Mouse (Mus musculus): ENCODE measurements around the gene Fpgs. TPM values are rescaled to one million over a fixed set of nuclear protein-coding genes. Genes with fewer than 3 reads are reported as not detected.

Gene Fpgs
- polyA plus RNA-seq, 1 experiment from 2014 or later: 20.3 TPM

DNA sequence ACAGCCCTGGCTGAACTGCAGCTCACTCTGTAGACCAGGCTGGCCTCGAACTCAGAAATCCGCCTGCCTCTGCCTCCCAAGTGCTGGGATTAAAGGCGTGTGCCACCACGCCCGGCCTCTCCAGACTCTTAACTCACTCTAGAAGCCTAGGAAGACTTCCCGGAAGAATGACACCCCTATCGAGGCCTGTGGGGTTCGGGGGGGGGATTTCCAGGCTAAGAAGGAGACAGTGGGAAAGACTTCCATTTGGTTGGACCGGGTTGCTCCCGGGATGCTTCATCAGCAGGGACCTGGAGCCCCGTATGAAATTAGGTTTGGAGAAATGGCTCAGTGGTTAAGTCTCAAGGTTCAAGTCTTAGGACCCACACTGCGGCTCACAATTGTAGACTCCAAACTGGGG lies 9.3 kb downstream of the Fpgs start:
- Histone ChIP-seq H3K27me3 (replicated peaks) (no peaks in the 10 kb centered on the region), H3K36me3 (0 out of 2 replicates have a peak, but pooled peaks cover 3% of the 10 kb centered on the region), H3K4me2 (peak overlapping the region; percentile 90), H3K9me3 (replicated peaks) (no peaks in the 10 kb centered on the region), H3K4me1 (replicated peaks) (peaks cover 14% of the 10 kb centered on the region), H3K9ac (no peak overlapping the region), H3K27ac (ENCODE audit: poor library complexity, severe bottlenecking) (peak overlapping the region; percentile 35; the same call in 1 of the 2 replicates), H3K4me3 (peak overlapping the region; percentile 73)
- 84% methylated on average over 12 of the region's 12 CpGs for WGBS
- ATAC-seq (ENCODE audit: insufficient number of reproducible peaks, low FRiP score): no peak

DNA sequence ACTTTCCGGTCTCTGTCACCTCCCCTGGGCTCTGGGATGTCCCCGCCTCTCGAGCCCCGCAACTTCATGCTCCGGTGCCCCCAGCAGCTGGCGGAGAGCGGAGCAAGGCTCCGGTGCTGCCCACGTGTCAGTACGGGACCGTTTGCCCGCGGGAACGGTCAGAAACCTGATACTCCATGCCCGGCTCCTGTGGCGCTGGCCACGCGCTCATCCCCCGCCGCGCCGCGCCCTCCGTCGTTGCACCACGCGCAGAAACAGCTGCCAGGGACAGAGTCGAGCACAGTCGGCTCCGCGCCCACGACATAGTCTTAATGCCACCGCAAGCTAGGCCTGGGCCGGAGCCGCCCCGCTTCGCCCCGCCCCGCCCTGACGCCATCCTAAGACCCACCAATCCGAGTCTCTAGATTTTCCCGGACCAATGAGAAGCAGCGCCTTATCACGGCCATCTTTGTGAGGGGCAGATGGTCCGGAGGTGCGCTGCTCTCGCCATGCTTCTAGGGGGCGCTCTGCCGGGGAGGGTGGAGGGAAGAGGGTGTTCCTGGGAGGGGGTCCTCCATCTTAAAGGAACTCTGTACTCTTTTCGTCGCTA lies 10.0 kb downstream of the Fpgs start:
- H3K36me3 ChIP-seq: 0 out of 2 replicates have a peak, but pooled peaks cover 3% of the 10 kb centered on the region
- ATAC-seq (ENCODE audit: insufficient number of reproducible peaks, low FRiP score): peak; percentile 98
- H3K4me2 ChIP-seq: peak overlapping the region; percentile 90
- no peaks in the 10 kb centered on the region for H3K9me3 ChIP-seq (replicated peaks)
- under 1% methylated on average over 51 of the region's 51 CpGs for WGBS
- H3K27ac ChIP-seq (ENCODE audit: poor library complexity, severe bottlenecking): peak overlapping the region; percentile 72
- peaks cover 18% of the 10 kb centered on the region for H3K4me1 ChIP-seq (replicated peaks)
- H3K27me3 ChIP-seq (replicated peaks): no peaks in the 10 kb centered on the region
- peak overlapping the region; percentile 94 for H3K9ac ChIP-seq
- peak overlapping the region; percentile 73 for H3K4me3 ChIP-seq

- H3K9me3 ChIP-seq (replicated peaks): no peaks in the 10 kb centered on the region
- no peak overlapping the region for H3K27ac ChIP-seq (ENCODE audit: poor library complexity, severe bottlenecking)
- H3K9ac ChIP-seq: peak overlapping the region; percentile 94
- H3K4me3 ChIP-seq: peak overlapping the region; percentile 73
- H3K4me2 ChIP-seq: peak overlapping the region; percentile 90
- no peak for ATAC-seq (ENCODE audit: insufficient number of reproducible peaks, low FRiP score)
- peaks cover 18% of the 10 kb centered on the region for H3K4me1 ChIP-seq (replicated peaks)
- peaks cover 6% of the 10 kb centered on the region; the same call in 1 of the 2 replicates for H3K36me3 ChIP-seq
- no peaks in the 10 kb centered on the region for H3K27me3 ChIP-seq (replicated peaks)
- 24% methylated on average over 7 of the region's 7 CpGs for WGBS
Measured at GRCm38 (mm10) chr2:32693282-32693681, 10.7 kb downstream of the Fpgs start.

GRCm38 (mm10) chr2:32692496-32692895 lies 11.4 kb downstream of the Fpgs start:
- Histone ChIP-seq H3K4me3 (peak overlapping the region; percentile 73), H3K9ac (peak overlapping the region; percentile 94; the same call in 1 of the 2 replicates), H3K27me3 (replicated peaks) (no peaks in the 10 kb centered on the region), H3K9me3 (replicated peaks) (no peaks in the 10 kb centered on the region), H3K36me3 (peaks cover 14% of the 10 kb centered on the region), H3K4me2 (peak overlapping the region; percentile 90), H3K4me1 (replicated peaks) (peaks cover 18% of the 10 kb centered on the region), H3K27ac (ENCODE audit: poor library complexity, severe bottlenecking) (no peak overlapping the region)
- WGBS: 89% methylated on average over 14 of the region's 14 CpGs
- ATAC-seq (ENCODE audit: insufficient number of reproducible peaks, low FRiP score): no peak

- 83% methylated on average over 11 of the region's 11 CpGs for WGBS
- no peak for ATAC-seq (ENCODE audit: insufficient number of reproducible peaks, low FRiP score)
- Histone ChIP-seq H3K4me1 (replicated peaks) (peaks cover 18% of the 10 kb centered on the region), H3K27ac (ENCODE audit: poor library complexity, severe bottlenecking) (no peak overlapping the region), H3K9ac (no peak overlapping the region), H3K36me3 (peaks cover 29% of the 10 kb centered on the region), H3K9me3 (replicated peaks) (no peaks in the 10 kb centered on the region), H3K4me3 (no peak overlapping the region), H3K4me2 (no peak overlapping the region), H3K27me3 (replicated peaks) (no peaks in the 10 kb centered on the region)
Measured at GRCm38 (mm10) chr2:32691041-32691440, 12.9 kb downstream of the Fpgs start.

- no peak overlapping the region for H3K9ac ChIP-seq
- no peak overlapping the region for H3K4me3 ChIP-seq
- peaks cover 18% of the 10 kb centered on the region for H3K4me1 ChIP-seq (replicated peaks)
- no peak for ATAC-seq (ENCODE audit: insufficient number of reproducible peaks, low FRiP score)
- H3K4me2 ChIP-seq: no peak overlapping the region
- H3K9me3 ChIP-seq (replicated peaks): no peaks in the 10 kb centered on the region
- H3K36me3 ChIP-seq: peaks cover 45% of the 10 kb centered on the region
- WGBS: 20% methylated on average over 5 of the region's 5 CpGs
- no peak overlapping the region for H3K27ac ChIP-seq (ENCODE audit: poor library complexity, severe bottlenecking)
- H3K27me3 ChIP-seq (replicated peaks): no peaks in the 10 kb centered on the region
Measured at GRCm38 (mm10) chr2:32689420-32689819, 14.5 kb downstream of the Fpgs start.

GRCm38 (mm10) chr2:32687562-32687961 lies 16.4 kb downstream of the Fpgs start:
- 92% methylated on average over 8 of the region's 8 CpGs for WGBS
- Histone ChIP-seq H3K4me1 (replicated peaks) (peaks cover 10% of the 10 kb centered on the region), H3K9me3 (replicated peaks) (no peaks in the 10 kb centered on the region), H3K4me3 (no peak overlapping the region), H3K4me2 (no peak overlapping the region), H3K36me3 (peaks cover 63% of the 10 kb centered on the region), H3K9ac (no peak overlapping the region), H3K27ac (ENCODE audit: poor library complexity, severe bottlenecking) (no peak overlapping the region), H3K27me3 (replicated peaks) (no peaks in the 10 kb centered on the region)
- no peak for ATAC-seq (ENCODE audit: insufficient number of reproducible peaks, low FRiP score)

- Histone ChIP-seq H3K27me3 (replicated peaks) (no peaks in the 10 kb centered on the region), H3K4me3 (no peak overlapping the region), H3K9me3 (replicated peaks) (no peaks in the 10 kb centered on the region), H3K27ac (ENCODE audit: poor library complexity, severe bottlenecking) (no peak overlapping the region), H3K4me2 (no peak overlapping the region), H3K4me1 (replicated peaks) (peaks cover 9% of the 10 kb centered on the region; the same call in 1 of the 2 replicates), H3K36me3 (peaks cover 73% of the 10 kb centered on the region), H3K9ac (no peak overlapping the region)
- WGBS: 91% methylated on average over 6 of the region's 6 CpGs
- no peak for ATAC-seq (ENCODE audit: insufficient number of reproducible peaks, low FRiP score)
Measured at GRCm38 (mm10) chr2:32686640-32687039, 17.3 kb downstream of the Fpgs start.

DNA sequence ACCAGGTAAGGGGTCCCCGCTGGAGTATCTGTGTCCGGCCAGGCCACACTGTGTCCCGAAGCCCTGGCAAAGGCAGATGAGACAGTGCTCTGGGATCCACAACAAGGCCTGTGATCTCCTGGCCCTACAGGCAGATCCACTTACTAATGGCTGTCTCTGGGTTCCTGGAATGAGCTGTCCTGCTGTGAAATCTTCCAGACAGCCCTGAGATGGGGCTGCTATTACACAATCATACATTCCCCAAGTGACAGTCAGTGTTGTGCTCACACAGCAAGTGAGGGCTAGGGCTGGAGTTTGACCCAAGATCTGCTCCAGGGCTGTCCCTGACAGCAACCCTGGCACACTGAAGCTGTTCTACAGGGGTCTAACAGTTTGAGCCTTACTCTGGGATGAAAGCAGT lies 18.1 kb downstream of the Fpgs start:
- H3K27ac ChIP-seq (ENCODE audit: poor library complexity, severe bottlenecking): no peak overlapping the region
- peaks cover 81% of the 10 kb centered on the region for H3K36me3 ChIP-seq
- H3K9me3 ChIP-seq (replicated peaks): no peaks in the 10 kb centered on the region
- H3K9ac ChIP-seq: no peak overlapping the region
- no peak overlapping the region for H3K4me3 ChIP-seq
- ATAC-seq (ENCODE audit: insufficient number of reproducible peaks, low FRiP score): no peak
- H3K27me3 ChIP-seq (replicated peaks): no peaks in the 10 kb centered on the region
- WGBS: 87% methylated on average over 3 of the region's 3 CpGs
- no peak overlapping the region for H3K4me2 ChIP-seq
- peaks cover 17% of the 10 kb centered on the region for H3K4me1 ChIP-seq (replicated peaks)

DNA sequence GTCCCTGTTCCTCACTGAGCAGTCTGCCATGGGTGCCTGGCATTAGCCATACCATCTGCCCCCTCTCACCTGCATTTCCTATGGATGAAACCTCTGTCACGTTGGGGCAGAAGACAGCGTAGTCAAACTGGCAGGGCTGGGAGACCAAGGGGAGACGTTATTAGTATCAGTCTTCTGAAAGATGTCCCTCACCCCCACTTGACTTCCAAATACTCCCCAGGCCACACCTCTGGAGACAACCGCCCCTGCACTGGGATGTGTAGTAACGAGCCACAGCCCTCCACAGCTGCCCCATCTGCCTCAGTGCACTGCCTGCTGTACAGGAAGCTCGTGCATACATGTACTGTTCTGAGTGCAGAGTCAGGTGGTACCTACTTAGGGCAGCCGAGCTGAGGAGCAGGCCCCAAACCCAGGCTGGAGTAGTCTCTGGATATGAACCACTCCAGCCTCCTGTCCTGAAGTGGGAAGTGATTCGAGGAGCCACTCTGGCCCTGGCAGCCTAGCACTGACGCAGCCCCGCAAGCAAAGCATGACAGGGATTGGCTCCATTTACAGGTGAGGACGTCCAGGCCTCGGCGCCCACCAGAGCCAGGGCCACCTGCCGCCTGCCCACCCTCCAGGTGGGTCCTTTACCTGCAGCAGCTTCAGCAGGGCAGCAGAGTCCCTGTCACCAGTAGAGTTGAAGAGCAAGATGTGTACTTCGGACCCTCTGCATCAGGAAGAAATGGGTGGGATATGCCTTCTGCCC lies 19.1 kb downstream of the Fpgs start:
- peaks cover 26% of the 10 kb centered on the region for H3K4me1 ChIP-seq (replicated peaks)
- H3K9me3 ChIP-seq (replicated peaks): no peaks in the 10 kb centered on the region
- H3K27ac ChIP-seq (ENCODE audit: poor library complexity, severe bottlenecking): 0 out of 2 replicates have a peak overlapping the region, but pooled peaks have one; percentile 1
- WGBS: 86% methylated on average over 15 of the region's 15 CpGs
- H3K36me3 ChIP-seq: peaks cover 82% of the 10 kb centered on the region
- H3K27me3 ChIP-seq (replicated peaks): no peaks in the 10 kb centered on the region
- H3K4me2 ChIP-seq: no peak overlapping the region
- no peak overlapping the region for H3K9ac ChIP-seq
- no peak overlapping the region for H3K4me3 ChIP-seq
- ATAC-seq (ENCODE audit: insufficient number of reproducible peaks, low FRiP score): no peak

DNA sequence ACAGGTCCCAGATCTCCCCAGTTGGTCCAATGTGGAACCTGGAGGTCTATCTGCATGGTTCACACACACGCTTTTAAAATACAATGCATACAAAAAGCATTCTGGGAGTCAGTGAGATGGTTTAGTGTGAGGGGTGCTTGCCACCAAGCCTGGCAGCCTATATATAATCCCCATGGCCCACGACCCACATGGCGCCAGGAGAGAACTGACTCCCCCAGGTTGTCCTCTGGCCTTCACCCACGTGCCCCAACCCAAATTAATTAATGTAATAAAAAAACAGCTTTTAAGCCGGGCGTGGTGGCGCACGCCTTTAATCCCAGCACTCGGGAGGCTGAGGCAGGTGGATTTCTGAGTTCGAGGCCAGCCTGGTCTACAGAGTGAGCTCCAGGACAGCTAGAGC lies 20.2 kb downstream of the Fpgs start:
- WGBS: 90% methylated on average over 10 of the region's 10 CpGs

More for the DNA sequence above, 20.2 kb downstream of the Fpgs start:
- H3K4me1 ChIP-seq (replicated peaks): peaks cover 30% of the 10 kb centered on the region
- H3K27me3 ChIP-seq (replicated peaks): no peaks in the 10 kb centered on the region
- no peaks in the 10 kb centered on the region for H3K9me3 ChIP-seq (replicated peaks)
- H3K27ac ChIP-seq (ENCODE audit: poor library complexity, severe bottlenecking): no peak overlapping the region
- H3K9ac ChIP-seq: no peak overlapping the region
- ATAC-seq (ENCODE audit: insufficient number of reproducible peaks, low FRiP score): no peak
- H3K4me2 ChIP-seq: no peak overlapping the region
- H3K4me3 ChIP-seq: no peak overlapping the region
- peaks cover 91% of the 10 kb centered on the region for H3K36me3 ChIP-seq
